19 mouse cellular contexts compared by ENCODE assay signal in genomic region chr6:22402548-22403164, GRCm38 (mm10). TPM values are rescaled to one million over a fixed set of nuclear protein-coding genes. Genes with fewer than 3 reads are reported as not detected.
DNase-seq lines count a peak whose midpoint lies in the region; ATAC-seq and TF ChIP-seq lines count a peak whose summit lies in the region.
"Had no signal": no experiment of that assay in that cellular context is flagged by ENCODE, and none has a peak within 500 bp of the region (broad histone marks: within the 10 kb centered on the region; RNA-seq: fewer than 3 reads in every experiment).

No protein-coding gene starts in this region.

- WGBS in neural tube, embryonic 12.5 days, result 71% methylated on average over 13 of the region's 13 CpGs
- 67% methylated on average over 13 of the region's 13 CpGs for WGBS in neural tube, embryonic 15.5 days
- WGBS in liver, postnatal 0 days (ENCODE audit: insufficient replicate concordance), result 77% methylated on average over 13 of the region's 13 CpGs

- ATAC-seq in neural tube, embryonic 12.5 days (ENCODE audit: low FRiP score, low read depth), result peak; percentile 55; the same call in 1 of the 2 replicates
- no peak; the same call in 1 of the 2 replicates for ATAC-seq in neural tube, embryonic 15.5 days (ENCODE audit: low FRiP score)
- no peak for ATAC-seq in liver, postnatal 0 days
- ATAC-seq: forebrain, embryonic 13.5 days; intestine, postnatal 0 days; midbrain, embryonic 13.5 days had no signal

- DNase-seq in gastrocnemius, adult 2 months, result no peak
- no peak for DNase-seq in gastrocnemius, postnatal 10 days
- peak; percentile 30 for DNase-seq in liver, postnatal 0 days
- no peak for DNase-seq in left cerebral cortex, postnatal 36 days (ENCODE audit: low spot score in 2 of 2)
- DNase-seq in adrenal gland, postnatal 25 days, result no peak
- DNase-seq in cerebellum, adult 11-12 months, result no peak
- DNase-seq: lung, embryonic 14.5 days; lung, postnatal 4 days; right cerebral cortex, postnatal 14 days had no signal

- no peak overlapping the region for H3K4me3 ChIP-seq in gastrocnemius, adult 2 months
- H3K4me3 ChIP-seq in neural tube, embryonic 12.5 days, result no peak overlapping the region
- H3K4me3 ChIP-seq in neural tube, embryonic 15.5 days (replicated peaks), result no peak overlapping the region
- H3K4me3 ChIP-seq in liver, postnatal 0 days (ENCODE audit: low read depth, low read length), result no peak overlapping the region
- H3K4me3 ChIP-seq: forebrain, embryonic 13.5 days; heart, embryonic 15.5 days; hindbrain, embryonic 10.5 days; limb, embryonic 13.5 days; midbrain, embryonic 13.5 days; stomach, embryonic 15.5 days had no signal

- no peaks in the 10 kb centered on the region for H3K27me3 ChIP-seq in neural tube, embryonic 12.5 days (replicated peaks)
- H3K27me3 ChIP-seq in neural tube, embryonic 15.5 days (replicated peaks), result no peaks in the 10 kb centered on the region
- H3K27me3 ChIP-seq in liver, postnatal 0 days (ENCODE audit: insufficient read depth, low read length), result no peaks in the 10 kb centered on the region
- H3K27me3 ChIP-seq: forebrain, embryonic 13.5 days; heart, embryonic 15.5 days; limb, embryonic 13.5 days; midbrain, embryonic 13.5 days; stomach, embryonic 15.5 days had no signal

- intact Hi-C loops in gastrocnemius, adult 2 months (cut with DNase I), result no loop called here
- intact Hi-C loops in left cerebral cortex, postnatal 36 days (cut with DNase I), result no loop called here

- peak overlapping the region; percentile 28; the same call in 1 of the 2 replicates for H3K27ac ChIP-seq in gastrocnemius, adult 2 months
- no peak overlapping the region for H3K27ac ChIP-seq in neural tube, embryonic 12.5 days
- H3K27ac ChIP-seq in neural tube, embryonic 15.5 days (replicated peaks), result no peak overlapping the region
- H3K27ac ChIP-seq in liver, postnatal 0 days (ENCODE audit: low read depth), result no peak overlapping the region
- H3K27ac ChIP-seq: forebrain, embryonic 13.5 days; heart, embryonic 15.5 days; hindbrain, embryonic 10.5 days; kidney, postnatal 0 days; limb, embryonic 13.5 days; midbrain, embryonic 13.5 days; stomach, embryonic 15.5 days had no signal

- TF ChIP-seq CTCF in gastrocnemius, adult 2 months (IDR thresholded peaks at IDR 0.05), result no peak
- TF ChIP-seq CTCF in liver, postnatal 0 days (IDR thresholded peaks at IDR 0.05; ENCODE audit: low read depth), result no peak

- H3K4me1 ChIP-seq in neural tube, embryonic 12.5 days, result no peaks in the 10 kb centered on the region
- no peaks in the 10 kb centered on the region for H3K4me1 ChIP-seq in neural tube, embryonic 15.5 days
- H3K4me1 ChIP-seq in liver, postnatal 0 days (ENCODE audit: insufficient read depth), result no peaks in the 10 kb centered on the region
- H3K4me1 ChIP-seq: heart, embryonic 15.5 days; limb, embryonic 13.5 days; midbrain, embryonic 13.5 days; stomach, embryonic 15.5 days had no signal

- H3K9ac ChIP-seq in neural tube, embryonic 12.5 days, result no peak overlapping the region
- no peak overlapping the region for H3K9ac ChIP-seq in neural tube, embryonic 15.5 days (replicated peaks)
- no peak overlapping the region for H3K9ac ChIP-seq in liver, postnatal 0 days (replicated peaks)
- H3K9ac ChIP-seq: forebrain, embryonic 13.5 days; heart, embryonic 15.5 days; limb, embryonic 13.5 days; lung, embryonic 14.5 days; midbrain, embryonic 13.5 days; stomach, embryonic 15.5 days had no signal

- H3K4me2 ChIP-seq in neural tube, embryonic 12.5 days (replicated peaks), result no peak overlapping the region
- no peak overlapping the region for H3K4me2 ChIP-seq in neural tube, embryonic 15.5 days
- H3K4me2 ChIP-seq in liver, postnatal 0 days (ENCODE audit: low read depth, low read length), result no peak overlapping the region
- H3K4me2 ChIP-seq: forebrain, embryonic 13.5 days; heart, embryonic 15.5 days; limb, embryonic 13.5 days; lung, embryonic 14.5 days; midbrain, embryonic 13.5 days; stomach, embryonic 15.5 days had no signal

- H3K9me3 ChIP-seq in neural tube, embryonic 12.5 days, result no peaks in the 10 kb centered on the region
- H3K9me3 ChIP-seq in neural tube, embryonic 15.5 days (replicated peaks), result no peaks in the 10 kb centered on the region
- H3K9me3 ChIP-seq in liver, postnatal 0 days (ENCODE audit: low read length), result no peaks in the 10 kb centered on the region
- H3K9me3 ChIP-seq: forebrain, embryonic 13.5 days; heart, embryonic 15.5 days; hindbrain, embryonic 10.5 days; limb, embryonic 13.5 days; midbrain, embryonic 13.5 days; stomach, embryonic 15.5 days had no signal

- H3K36me3 ChIP-seq in neural tube, embryonic 12.5 days, result no peaks in the 10 kb centered on the region
- no peaks in the 10 kb centered on the region for H3K36me3 ChIP-seq in neural tube, embryonic 15.5 days
- H3K36me3 ChIP-seq in liver, postnatal 0 days (replicated peaks; ENCODE audit: insufficient read depth, low read length), result no peaks in the 10 kb centered on the region
- H3K36me3 ChIP-seq: heart, embryonic 15.5 days; hindbrain, embryonic 10.5 days; limb, embryonic 13.5 days; midbrain, embryonic 13.5 days; stomach, embryonic 15.5 days had no signal

- no peak for TF ChIP-seq EP300 in liver, postnatal 0 days (IDR thresholded peaks at IDR 0.05; ENCODE audit: low read depth)

RNA-seq across cellular contexts. Expression of gene Fam3c, which starts 46.6 kb away (rescaled TPM):
- total RNA-seq in gastrocnemius, adult 2 months (2021), result 10 to 100 TPM; 16.3 to 24.0 TPM
- total RNA-seq in gastrocnemius, postnatal 10 days (2021), result 10 to 100 TPM; 32.8 to 39.2 TPM
- 27.1 and 30.5 TPM in 2 replicates for polyA plus RNA-seq in neural tube, embryonic 12.5 days (2016; fragmentation: Nextera tagmentation; extraction: Ambion mirVana)
- polyA plus RNA-seq in neural tube, embryonic 15.5 days (2015; fragmentation: Nextera tagmentation; extraction: Ambion mirVana), result 78.7 and 86.8 TPM in 2 replicates
- polyA plus RNA-seq in liver, postnatal 0 days (2015; fragmentation: Nextera tagmentation; extraction: Ambion mirVana), result 32.6 and 38.2 TPM in 2 replicates
- 10 to 100 TPM; 86.8 to 88.0 TPM for total RNA-seq in left cerebral cortex, postnatal 36 days (2021)
- 37.9 and 53.0 TPM in 2 replicates for total RNA-seq in adrenal gland, postnatal 25 days (2021)
